Mouse (Mus musculus) forebrain, embryonic 15.5 days (tissue): ENCODE data around the gene Tmem201. TPM values are rescaled to one million over a fixed set of nuclear protein-coding genes. Genes with fewer than 3 reads are reported as not detected.

Experiments
- ATAC-seq: fragments of 200-750 bp; cut with Nextera tagmentation; replicated peaks from 2 replicates; pipeline ENCODE4 v1.8.0; 2017; ENCODE audit warnings: mild to moderate bottlenecking, moderate TSS enrichment, moderate library complexity
- H3K27ac ChIP-seq: fragments of 300-500 bp; sonication (generic); replicated peaks from 2 replicates; pipeline ENCODE4 v1.5.1; 2015; ENCODE audit warnings: mild to moderate bottlenecking, inconsistent platforms
- H3K27me3 ChIP-seq: fragments of 300-500 bp; sonication (generic); 2 replicates; pipeline ENCODE4 v1.6.1; 2015; ENCODE audit warnings: inconsistent platforms
- H3K36me3 ChIP-seq: fragments of 300-500 bp; sonication (generic); 2 replicates; pipeline ENCODE4 v1.6.1; 2015; ENCODE audit warnings: mild to moderate bottlenecking, inconsistent platforms
- H3K4me1 ChIP-seq: fragments of 300-500 bp; sonication (generic); 2 replicates; pipeline ENCODE4 v1.6.1; 2015; ENCODE audit warnings: inconsistent platforms
- H3K4me2 ChIP-seq: fragments of 300-500 bp; sonication (generic); replicated peaks from 2 replicates; pipeline ENCODE4 v1.6.1; 2015; ENCODE audit warnings: mild to moderate bottlenecking, inconsistent platforms
- H3K4me3 ChIP-seq: fragments of 300-500 bp; sonication (generic); 2 replicates; pipeline ENCODE4 v1.5.1; 2015; ENCODE audit warnings: mild to moderate bottlenecking, inconsistent platforms
- H3K9ac ChIP-seq: fragments of 300-500 bp; sonication (generic); replicated peaks from 2 replicates; pipeline ENCODE4 v1.6.1; 2015; ENCODE audit warnings: mild to moderate bottlenecking, inconsistent platforms
- H3K9me3 ChIP-seq: fragments of 300-500 bp; sonication (generic); 2 replicates; pipeline ENCODE4 v1.6.1; 2016; ENCODE audit warnings: inconsistent platforms
- WGBS: fragments of 180-500 bp; shearing (Covaris S2); methylation state at CpG from one replicate; pipeline ENCODE4 v1.1.7; 2015; ENCODE audit warnings: mixed read lengths; 5-methylcytosine and 5-hydroxymethylcytosine counted together
- polyA plus RNA-seq: library from polyadenylated mRNA; unstranded; fragments of >200 nt; fragmentation: Nextera tagmentation; extraction: Ambion mirVana; gene quantifications from 2 replicates; pipeline ENCODE4 v1.2.1, GENCODE M21; 2015

Gene Tmem201
- 39.8 and 40.8 TPM in 2 replicates for polyA plus RNA-seq

DNA sequence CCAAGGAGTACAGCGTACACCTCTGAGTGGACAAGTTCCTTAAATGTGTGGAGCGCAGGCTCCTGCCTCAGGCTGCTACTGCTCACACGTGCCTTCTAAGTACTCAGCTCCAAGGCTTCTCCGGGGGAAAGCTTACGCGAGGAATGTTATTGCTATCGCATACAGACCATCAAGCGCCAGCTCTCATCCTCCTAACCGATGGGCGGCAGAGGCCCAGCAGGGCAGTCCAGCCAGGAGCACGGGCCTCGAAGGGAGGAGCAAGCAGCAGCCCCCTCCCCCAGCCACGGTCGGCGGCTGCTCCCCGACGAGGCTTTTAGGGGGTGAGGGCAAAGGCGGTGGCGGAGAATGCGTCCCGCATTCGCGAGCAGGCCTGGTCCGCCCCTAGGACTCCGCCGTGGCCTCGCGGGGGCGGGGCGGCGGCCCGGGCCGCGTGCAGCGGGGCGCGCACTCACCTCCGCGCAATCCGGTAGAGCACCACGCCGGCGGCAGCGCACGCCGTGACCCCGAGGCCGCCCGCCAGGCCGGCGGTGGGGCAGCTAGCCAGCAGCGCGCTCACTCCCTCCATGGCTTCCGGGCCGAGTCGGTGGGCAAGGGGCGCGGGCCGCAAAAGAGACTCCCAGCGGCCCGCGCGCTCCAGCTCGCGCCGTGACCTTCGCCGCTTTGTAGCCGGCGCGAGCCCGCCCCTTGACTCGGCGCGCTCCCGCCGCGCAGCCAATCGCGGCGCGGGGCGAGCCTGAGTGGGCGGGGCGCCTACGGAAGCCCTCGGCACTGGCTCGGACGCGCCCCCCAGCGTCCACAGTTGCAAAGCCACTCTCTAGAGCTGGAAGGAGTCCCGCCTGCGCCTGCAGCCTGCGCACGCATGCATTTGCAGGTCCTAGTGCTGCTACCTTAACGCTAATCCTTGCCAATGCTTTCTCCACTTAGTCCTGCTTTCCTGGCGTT lies at the start of gene Tmem201:
Tmem201 (minus strand) TSS at position 662 of the 942 bp plus-strand sequence.
- Histone ChIP-seq H3K9ac (peak within 1 kb of the TSS; percentile 76), H3K27me3 (no peaks in the 10 kb centered on the region), H3K4me2 (peak within 1 kb of the TSS; percentile 77), H3K4me1 (peaks cover 51% of the 10 kb centered on the region), H3K9me3 (no peaks in the 10 kb centered on the region), H3K4me3 (peak within 1 kb of the TSS; percentile 60), H3K36me3 (0 out of 2 replicates have a peak, but pooled peaks cover under 1% of the 10 kb centered on the region), H3K27ac (peak within 1 kb of the TSS; percentile 71)
- under 1% methylated on average over 96 of the region's 97 CpGs for WGBS
- ATAC-seq, result peak; percentile 87

DNA sequence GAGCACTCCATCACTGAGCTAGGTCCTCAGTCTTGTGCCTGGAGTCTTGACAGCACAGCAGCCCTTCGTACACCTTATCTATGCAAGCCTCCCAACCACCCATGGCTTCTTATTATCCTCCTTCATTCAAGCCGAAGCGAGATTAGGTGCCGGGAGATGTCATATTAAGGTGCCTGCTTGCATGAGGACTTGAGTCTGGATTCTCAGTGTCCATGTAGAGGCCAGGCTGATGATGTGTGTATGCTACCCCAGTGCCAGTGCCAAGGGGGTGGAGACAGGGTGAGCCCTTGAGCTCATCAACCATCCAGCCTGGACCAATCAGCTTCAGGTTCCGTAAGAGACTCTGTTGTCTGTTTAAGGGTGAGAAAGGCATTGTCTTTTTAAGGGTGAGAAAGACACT lies 47.1 kb upstream of the Tmem201 start:
- Histone ChIP-seq H3K9me3 (no peaks in the 10 kb centered on the region), H3K4me3 (no peak overlapping the region), H3K36me3 (no peaks in the 10 kb centered on the region), H3K4me1 (no peaks in the 10 kb centered on the region), H3K9ac (no peak overlapping the region), H3K4me2 (no peak overlapping the region), H3K27me3 (no peaks in the 10 kb centered on the region), H3K27ac (no peak overlapping the region)
- 87% methylated on average over 5 of the region's 5 CpGs for WGBS
- no peak for ATAC-seq

DNA sequence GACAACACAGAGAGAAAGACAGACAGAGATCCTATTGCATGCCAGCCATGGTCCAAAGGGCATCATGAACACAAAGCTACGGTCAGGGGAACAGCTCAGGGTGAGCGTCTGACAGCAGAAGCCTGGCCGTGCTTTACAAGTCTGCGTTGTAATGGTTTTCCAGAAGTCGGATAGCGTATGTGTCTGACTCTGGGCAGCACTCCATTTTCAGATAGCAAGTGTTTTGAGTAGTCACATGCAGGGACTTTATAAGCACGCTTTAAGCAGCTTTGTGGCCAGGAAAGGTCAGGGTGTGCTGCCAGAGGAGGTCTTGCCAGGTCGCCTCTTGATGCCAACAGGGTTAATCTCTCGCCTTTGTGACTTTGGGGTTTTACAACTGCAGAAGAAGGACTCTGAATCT lies 46.5 kb upstream of the Tmem201 start:
- no peaks in the 10 kb centered on the region for H3K27me3 ChIP-seq
- no peaks in the 10 kb centered on the region for H3K36me3 ChIP-seq
- H3K4me3 ChIP-seq, result no peak overlapping the region
- no peaks in the 10 kb centered on the region for H3K9me3 ChIP-seq
- WGBS, result 85% methylated on average over 9 of the region's 9 CpGs
- no peak overlapping the region for H3K4me2 ChIP-seq
- no peak overlapping the region for H3K27ac ChIP-seq
- no peak for ATAC-seq
- H3K4me1 ChIP-seq, result no peaks in the 10 kb centered on the region
- H3K9ac ChIP-seq, result no peak overlapping the region

DNA sequence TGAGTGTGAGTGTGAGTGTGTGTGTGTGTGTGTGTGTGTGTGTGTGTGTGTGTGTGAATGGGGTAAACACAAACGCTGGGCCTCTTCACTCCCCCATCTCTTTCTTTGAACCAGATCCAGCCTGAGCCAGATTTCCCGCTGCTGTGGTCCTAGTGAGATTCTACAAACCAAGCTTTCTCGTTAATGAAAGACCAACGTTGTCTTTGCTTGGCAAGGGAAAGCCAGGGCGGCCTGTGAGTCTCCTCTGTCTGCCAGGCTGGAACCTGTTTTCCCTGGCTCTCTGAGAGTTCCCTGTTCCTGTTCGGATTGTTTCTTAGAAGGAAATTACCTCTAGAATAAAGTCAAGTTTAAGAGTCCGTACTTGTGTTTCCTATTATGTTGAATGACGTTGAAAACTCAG lies 45.1 kb upstream of the Tmem201 start:
- no peak overlapping the region for H3K4me3 ChIP-seq
- WGBS, result 62% methylated on average over 8 of the region's 8 CpGs
- no peak overlapping the region for H3K4me2 ChIP-seq
- no peaks in the 10 kb centered on the region for H3K9me3 ChIP-seq
- H3K4me1 ChIP-seq, result no peaks in the 10 kb centered on the region
- H3K9ac ChIP-seq, result no peak overlapping the region
- no peak for ATAC-seq
- H3K36me3 ChIP-seq, result no peaks in the 10 kb centered on the region
- H3K27ac ChIP-seq, result no peak overlapping the region
- H3K27me3 ChIP-seq, result peaks cover 2% of the 10 kb centered on the region

DNA sequence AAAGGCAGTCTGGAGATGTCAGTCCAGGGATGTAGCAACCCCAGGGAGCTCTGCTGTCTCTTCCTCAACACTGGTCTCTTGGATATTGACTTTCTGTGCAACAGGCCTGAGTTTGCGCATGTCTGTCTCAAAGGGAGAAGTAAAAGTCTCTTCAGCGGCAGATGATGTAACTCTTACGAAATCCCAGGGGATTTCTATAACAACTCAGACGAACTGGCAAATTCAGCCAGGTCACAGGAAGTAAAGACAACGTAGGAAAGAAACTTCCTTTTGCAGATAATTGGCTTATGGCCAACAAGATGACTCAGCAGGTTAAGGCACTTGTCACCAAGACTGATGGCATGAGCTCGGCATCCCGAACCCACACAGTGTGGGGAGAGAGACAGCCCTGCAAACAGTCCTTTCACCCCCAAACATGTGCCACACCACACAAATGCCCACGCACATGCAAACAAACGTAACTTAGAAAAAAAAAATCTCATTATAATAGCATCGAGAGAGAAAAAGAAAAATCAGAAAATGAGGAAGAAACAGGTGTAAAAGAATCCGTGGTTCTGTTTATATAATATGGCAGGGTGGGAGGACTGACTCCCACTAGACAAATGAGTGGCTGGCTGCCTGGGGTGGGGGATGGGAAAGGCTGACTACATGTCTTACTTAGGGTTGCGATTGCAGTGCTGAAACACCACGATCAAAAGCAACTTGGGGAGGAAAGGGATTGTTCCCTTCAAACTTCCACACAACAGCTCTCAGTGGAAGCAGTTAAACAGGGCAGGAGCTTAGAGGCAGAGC lies 42.9 kb upstream of the Tmem201 start:
- no peaks in the 10 kb centered on the region for H3K9me3 ChIP-seq
- H3K27me3 ChIP-seq, result peaks cover 12% of the 10 kb centered on the region
- H3K36me3 ChIP-seq, result no peaks in the 10 kb centered on the region
- no peak for ATAC-seq
- H3K4me2 ChIP-seq, result no peak overlapping the region
- no peak overlapping the region for H3K27ac ChIP-seq
- no peak overlapping the region for H3K4me3 ChIP-seq
- H3K4me1 ChIP-seq, result no peaks in the 10 kb centered on the region
- 75% methylated on average over 13 of the region's 13 CpGs for WGBS
- H3K9ac ChIP-seq, result no peak overlapping the region

DNA sequence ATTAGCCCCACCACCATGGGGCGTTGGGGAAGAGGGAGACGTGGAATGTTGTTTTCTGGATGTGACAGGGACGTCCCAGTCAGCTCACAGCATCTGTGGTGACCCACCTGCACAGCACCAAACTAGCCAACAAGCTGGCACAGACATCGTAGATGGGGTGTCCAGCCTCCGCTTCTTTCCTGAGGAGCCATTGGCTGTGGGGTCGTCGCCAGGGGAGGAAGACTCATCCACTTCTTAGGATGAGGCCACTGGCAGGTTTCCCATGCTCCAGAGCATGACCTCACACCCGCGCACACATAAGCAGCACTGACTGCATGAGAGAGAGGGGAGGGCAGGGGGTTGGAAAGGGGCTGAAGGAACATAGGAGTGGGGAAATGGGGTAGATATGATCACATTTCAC lies 42.1 kb upstream of the Tmem201 start:
- H3K27me3 ChIP-seq, result peaks cover 17% of the 10 kb centered on the region
- no peak overlapping the region for H3K9ac ChIP-seq
- H3K4me3 ChIP-seq, result no peak overlapping the region
- H3K9me3 ChIP-seq, result no peaks in the 10 kb centered on the region
- H3K36me3 ChIP-seq, result no peaks in the 10 kb centered on the region
- no peaks in the 10 kb centered on the region for H3K4me1 ChIP-seq
- no peak overlapping the region for H3K4me2 ChIP-seq
- ATAC-seq, result no peak
- WGBS, result 76% methylated on average over 9 of the region's 9 CpGs
- H3K27ac ChIP-seq, result no peak overlapping the region

DNA sequence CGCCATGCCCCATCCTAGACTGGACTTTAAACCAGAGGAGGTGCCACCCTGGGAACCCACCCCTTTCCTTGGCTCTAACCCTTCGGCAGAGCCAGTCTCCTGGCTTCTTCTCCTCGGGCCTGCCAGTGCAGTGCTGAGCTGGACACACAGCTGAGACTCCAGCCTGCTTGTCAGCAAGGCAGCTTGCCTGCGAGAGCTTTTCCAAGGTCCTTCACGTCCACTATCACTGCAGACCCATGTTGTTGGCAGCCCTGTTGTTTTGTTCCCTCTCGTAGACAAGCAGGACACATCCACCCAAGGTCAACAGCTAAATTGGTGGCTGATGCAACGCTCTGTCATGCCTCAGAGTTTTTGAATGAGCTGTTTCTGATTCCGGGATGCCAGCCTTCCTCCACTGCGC lies 39.3 kb upstream of the Tmem201 start:
- H3K9me3 ChIP-seq, result no peaks in the 10 kb centered on the region
- H3K27me3 ChIP-seq, result peaks cover 17% of the 10 kb centered on the region
- no peak overlapping the region for H3K9ac ChIP-seq
- no peak overlapping the region for H3K27ac ChIP-seq
- no peak for ATAC-seq
- 87% methylated on average over 9 of the region's 9 CpGs for WGBS
- no peak overlapping the region for H3K4me3 ChIP-seq
- H3K4me2 ChIP-seq, result no peak overlapping the region
- no peaks in the 10 kb centered on the region for H3K36me3 ChIP-seq
- H3K4me1 ChIP-seq, result peaks cover 14% of the 10 kb centered on the region

DNA sequence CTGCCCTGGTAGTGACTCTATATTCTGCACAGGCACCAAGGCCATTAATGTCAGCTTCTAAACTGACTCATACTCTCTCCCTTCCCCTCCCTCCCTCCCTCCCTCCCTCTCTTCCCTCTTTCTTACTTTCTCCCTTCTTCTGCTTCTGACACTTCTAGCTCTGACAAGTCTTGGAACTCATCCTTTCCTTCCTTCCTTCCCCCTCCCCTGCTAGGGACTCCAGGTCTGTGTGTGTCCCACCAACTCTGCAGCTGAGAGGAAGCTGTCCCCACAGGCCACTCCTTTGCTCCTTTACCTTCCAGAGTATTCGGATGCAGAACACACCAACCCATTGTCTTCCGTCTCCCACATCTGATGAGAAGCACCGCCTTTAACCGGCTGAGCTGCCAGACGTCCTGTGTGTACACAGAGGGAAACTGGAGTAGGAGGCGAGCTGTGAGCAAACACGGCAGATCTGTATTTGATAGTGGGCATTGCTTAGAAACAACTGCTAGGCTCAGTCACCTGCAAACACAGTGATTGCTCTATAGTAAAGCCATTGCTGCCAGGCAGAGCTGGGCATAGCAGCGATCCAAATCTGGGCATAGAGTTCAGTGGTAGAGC lies 38.0 kb upstream of the Tmem201 start:
- Histone ChIP-seq H3K9ac (no peak overlapping the region), H3K4me1 (peaks cover 15% of the 10 kb centered on the region), H3K9me3 (no peaks in the 10 kb centered on the region), H3K27ac (no peak overlapping the region), H3K4me3 (no peak overlapping the region), H3K36me3 (no peaks in the 10 kb centered on the region), H3K4me2 (no peak overlapping the region), H3K27me3 (peaks cover 17% of the 10 kb centered on the region)
- ATAC-seq, result no peak
- 32% methylated on average over 8 of the region's 8 CpGs for WGBS

DNA sequence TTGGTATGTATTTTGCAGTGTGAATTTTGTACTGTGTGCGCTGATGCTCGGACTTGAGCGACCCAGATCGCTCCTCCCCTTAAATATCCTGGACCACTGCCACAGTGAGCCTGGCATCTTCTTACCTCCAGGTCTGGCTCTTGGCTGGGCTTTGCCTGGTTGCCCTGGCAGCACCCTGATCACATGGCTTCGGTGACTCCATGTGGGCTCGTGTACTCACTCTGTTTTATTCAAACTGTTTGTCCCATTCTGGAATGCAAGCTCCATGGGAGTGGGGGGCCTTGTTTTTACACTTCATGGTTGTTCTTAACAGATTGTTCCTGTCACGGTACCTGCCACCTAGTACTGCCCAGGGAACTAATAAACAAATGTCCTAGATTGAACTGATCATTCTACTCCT lies 37.5 kb upstream of the Tmem201 start:
- no peak overlapping the region for H3K4me3 ChIP-seq
- H3K27ac ChIP-seq, result no peak overlapping the region
- peaks cover 20% of the 10 kb centered on the region for H3K27me3 ChIP-seq
- H3K4me1 ChIP-seq, result peaks cover 15% of the 10 kb centered on the region
- ATAC-seq, result no peak
- no peaks in the 10 kb centered on the region for H3K36me3 ChIP-seq
- no peak overlapping the region for H3K9ac ChIP-seq
- 65% methylated on average over 7 of the region's 7 CpGs for WGBS
- H3K9me3 ChIP-seq, result no peaks in the 10 kb centered on the region
- H3K4me2 ChIP-seq, result no peak overlapping the region

DNA sequence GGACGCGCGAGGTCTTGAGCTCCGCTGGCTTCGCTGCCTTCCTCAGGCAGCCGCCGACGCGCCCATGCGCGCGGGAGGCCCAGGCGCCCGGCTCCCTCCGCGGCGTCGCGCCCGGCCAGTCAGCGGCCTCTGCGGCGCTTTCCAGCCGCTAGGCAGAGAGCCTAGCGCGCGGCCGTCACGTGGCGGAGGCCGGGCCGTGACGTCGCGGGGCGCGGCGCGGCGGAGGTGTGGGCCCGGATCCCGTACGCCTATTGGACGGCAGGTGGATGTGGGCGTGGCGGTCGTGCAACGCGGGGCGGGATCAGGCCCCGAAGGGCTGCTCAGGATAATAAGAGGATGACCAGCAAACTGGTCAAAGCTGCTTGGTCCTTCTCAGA lies 36.2 kb upstream of the Tmem201 start, which contains the start of gene Slc25a33:
Slc25a33 (minus strand) TSS at position 184 of the 377 bp plus-strand sequence.
- Histone ChIP-seq H3K9ac (peak within 1 kb of the TSS; percentile 79), H3K4me1 (peaks cover 15% of the 10 kb centered on the region), H3K4me3 (peak within 1 kb of the TSS; percentile 81), H3K9me3 (no peaks in the 10 kb centered on the region), H3K27ac (peak within 1 kb of the TSS; percentile 76), H3K27me3 (peaks cover 20% of the 10 kb centered on the region), H3K36me3 (no peaks in the 10 kb centered on the region), H3K4me2 (peak within 1 kb of the TSS; percentile 95)
- under 1% methylated on average over 51 of the region's 51 CpGs for WGBS
- ATAC-seq, result peak; percentile 99

DNA sequence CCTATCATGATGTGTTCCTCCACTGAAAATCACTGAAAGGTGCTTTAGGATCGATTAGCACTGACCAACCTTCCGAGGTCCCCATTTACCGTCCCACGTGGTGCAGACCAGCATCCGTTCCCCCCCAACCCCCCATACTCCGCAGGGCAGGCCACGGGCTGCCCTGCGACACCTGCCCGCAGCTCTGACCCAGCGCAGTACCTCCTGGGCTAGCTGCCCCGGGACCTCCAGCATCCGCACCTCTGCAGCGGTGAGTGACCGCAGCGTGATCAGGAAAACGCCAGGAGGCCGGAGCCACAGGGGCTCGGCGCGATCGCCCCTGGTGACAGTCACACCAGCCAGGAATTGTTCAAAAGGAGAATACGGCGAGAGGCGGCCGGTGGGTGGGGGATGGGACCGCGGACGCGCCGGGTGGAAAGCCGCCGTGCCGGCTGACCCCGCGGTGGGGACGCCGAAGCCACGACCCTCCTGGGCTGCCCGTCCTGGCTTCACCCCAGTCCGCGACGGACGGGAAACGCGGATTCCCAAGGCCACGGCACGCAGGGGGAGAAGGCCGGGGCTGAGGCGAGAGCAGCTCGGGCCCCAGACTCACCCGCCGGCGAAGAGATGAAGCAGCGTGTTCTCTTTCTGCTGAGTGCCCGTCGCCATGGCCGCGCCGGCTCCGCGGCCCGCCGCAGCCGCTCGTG lies 35.7 kb upstream of the Tmem201 start:
- Histone ChIP-seq H3K27ac (peak overlapping the region; percentile 76), H3K9me3 (no peaks in the 10 kb centered on the region), H3K27me3 (peaks cover 20% of the 10 kb centered on the region), H3K4me3 (peak overlapping the region; percentile 81), H3K4me1 (peaks cover 15% of the 10 kb centered on the region), H3K9ac (peak overlapping the region; percentile 79), H3K4me2 (peak overlapping the region; percentile 95), H3K36me3 (no peaks in the 10 kb centered on the region)
- ATAC-seq, result peak; percentile 81
- WGBS, result under 1% methylated on average over 63 of the region's 65 CpGs
